Mouse (Mus musculus) heart, postnatal 36 days (tissue): ENCODE data around the gene H2-T23. TPM values are rescaled to one million over a fixed set of nuclear protein-coding genes. Genes with fewer than 3 reads are reported as not detected.
"Not testable (repeated sequence)": the region's sequence is repeated elsewhere in the genome, so short reads cannot be mapped to it uniquely, and the experiment has no call there.

Source experiments
- DNase-seq, 2 experiments: peaks; one replicate each; pipeline ENCODE4 v3.0.0; 2021 to 2022
- intact Hi-C: fragments of 180-260 bp; cut with DNase I; formaldehyde crosslinking; loops from one replicate; pipeline ENCODE4 v1.15.1; 2025
- total RNA-seq, 2 experiments: library from RNA; stranded (reverse); gene quantifications; 2 replicates each; pipeline ENCODE4 v1.2.3; 2021

H2-T23 gene
- total RNA-seq, 2 experiments from 2014 or later, result 23.7 to 38.9 TPM

- DNase-seq, result no peak
- intact Hi-C loops, result no loop called here
Measured at GRCm38 (mm10) chr17:36025197-36025596, 7.5 kb downstream of the H2-T23 start.

- peak; percentile 39 to 54 for DNase-seq
Measured at GRCm38 (mm10) chr17:36023710-36024654, 8.7 kb downstream of the H2-T23 start.

GRCm38 (mm10) chr17:36022922-36023321, 9.7 kb downstream of the H2-T23 start:
- intact Hi-C loops, result no loop called here
- no peak for DNase-seq

More at GRCm38 (mm10) chr17:36023710-36024654, 8.7 kb downstream of the H2-T23 start:
- intact Hi-C loops, result no loop called here

GRCm38 (mm10) chr17:36022098-36022497, 10.6 kb downstream of the H2-T23 start:
- intact Hi-C loops, result no loop called here
- DNase-seq, result no peak

- no peak for DNase-seq
- intact Hi-C loops, result no loop called here
Measured at GRCm38 (mm10) chr17:36021309-36021708, 11.3 kb downstream of the H2-T23 start.

GRCm38 (mm10) chr17:36020191-36021073, 12.2 kb downstream of the H2-T23 start, which contains the start of gene H2-T24:
Gene H2-T24, minus strand, starts transcription at chr17:36020560.
- DNase-seq, result peak; percentile 70 to 82
- intact Hi-C loops, result loop anchor here (1.0 kb wide), 2 partner anchors 12 to 23 kb away; partner anchors contain the start of gene H2-T23

- intact Hi-C loops, result no loop called here
- no peak for DNase-seq
Measured at GRCm38 (mm10) chr17:36019519-36019918, 13.1 kb downstream of the H2-T23 start.

- intact Hi-C loops, result no loop called here
- peak in 1 of 2 experiments; percentile 43 for DNase-seq
Measured at GRCm38 (mm10) chr17:36018979-36019378, 13.7 kb downstream of the H2-T23 start.

GRCm38 (mm10) chr17:36017046-36017445, 15.6 kb downstream of the H2-T23 start:
- DNase-seq, result no peak
- intact Hi-C loops, result no loop called here

GRCm38 (mm10) chr17:36014977-36015376, 17.7 kb downstream of the H2-T23 start:
- intact Hi-C loops, result no loop called here
- DNase-seq, result no peak

- DNase-seq, intact Hi-C loops: not testable (repeated sequence)
Measured at GRCm38 (mm10) chr17:36004409-36004808, 28.2 kb downstream of the H2-T23 start.

GRCm38 (mm10) chr17:36003331-36003730, 29.3 kb downstream of the H2-T23 start:
- intact Hi-C loops, result no loop called here

GRCm38 (mm10) chr17:36001966-36002365, 30.7 kb downstream of the H2-T23 start:
- DNase-seq, result no peak
- intact Hi-C loops, result no loop called here

More at GRCm38 (mm10) chr17:36003331-36003730, 29.3 kb downstream of the H2-T23 start:
- DNase-seq, result no peak

GRCm38 (mm10) chr17:36001121-36001897, 31.3 kb downstream of the H2-T23 start:
- no peak for DNase-seq
- intact Hi-C loops, result no loop called here

- DNase-seq, result no peak
- intact Hi-C loops, result no loop called here
Measured at GRCm38 (mm10) chr17:36000349-36000748, 32.3 kb downstream of the H2-T23 start.

- DNase-seq, result no peak
- intact Hi-C loops, result no loop called here
Measured at GRCm38 (mm10) chr17:35999356-35999755, 33.3 kb downstream of the H2-T23 start.

GRCm38 (mm10) chr17:35998545-35999305, 33.9 kb downstream of the H2-T23 start:
- intact Hi-C loops, result no loop called here

GRCm38 (mm10) chr17:35997713-35998510, 34.7 kb downstream of the H2-T23 start:
- no peak for DNase-seq
- intact Hi-C loops, result loop anchor here (1.0 to 2.0 kb wide), 4 partner anchors 22 to 195 kb away; partner anchors contain the start of gene H2-T24

More at GRCm38 (mm10) chr17:35998545-35999305, 33.9 kb downstream of the H2-T23 start:
- no peak for DNase-seq
